Mouse (Mus musculus) MEL (cell line): ENCODE measurements around the gene Gm10300. TPM values are rescaled to one million over a fixed set of nuclear protein-coding genes. Genes with fewer than 3 reads are reported as not detected.

Experiments used
- DNase-seq: peaks from one replicate; pipeline ENCODE4 v3.0.0; 2011; ENCODE audit warnings: low read depth, low spot score
- H3K27ac ChIP-seq: 2 replicates; pipeline ENCODE4 v1.5.1; 2012; ENCODE audit warnings: low read depth, mild to moderate bottlenecking, control low read depth, low read length, moderate library complexity; ENCODE audit not compliant: control insufficient read depth
- H3K27me3 ChIP-seq, 2 experiments: fragments of 150-350 bp in 1 of 2; sonication (generic) in 1 of 2; 2 replicates each; pipeline ENCODE4 v1.6.1; 2012; ENCODE audit warnings: low read length in 2 of 2, mild to moderate bottlenecking in 2 of 2, improper control_type of control experiment in 1 of 2, moderate library complexity in 1 of 2; ENCODE audit not compliant: insufficient read depth in 2 of 2, control insufficient read depth in 1 of 2
- H3K36me3 ChIP-seq, 2 experiments: 2 replicates each; pipeline ENCODE4 v1.6.1; 2012 to 2014; ENCODE audit warnings: low read length in 2 of 2, improper control_type of control experiment in 1 of 2, inconsistent platforms in 1 of 2, mild to moderate bottlenecking in 1 of 2; ENCODE audit not compliant: insufficient read depth in 2 of 2, control insufficient read depth in 1 of 2
- H3K4me1 ChIP-seq, 2 experiments: fragments of 150-350 bp in 1 of 2; sonication (generic) in 1 of 2; 2 replicates each; pipeline ENCODE4 v1.6.1; 2012; ENCODE audit warnings: low read length in 2 of 2, improper control_type of control experiment in 1 of 2, mild to moderate bottlenecking in 1 of 2; ENCODE audit not compliant: insufficient read depth in 2 of 2, control insufficient read depth in 1 of 2
- H3K4me3 ChIP-seq, 2 experiments: fragments of 150-350 bp in 1 of 2; sonication (generic) in 1 of 2; 2 replicates each; pipeline ENCODE4 v1.5.1; 2012; ENCODE audit warnings: low read depth in 2 of 2, low read length in 2 of 2, mild to moderate bottlenecking in 2 of 2, moderate library complexity in 2 of 2, control low read depth in 1 of 2, improper control_type of control experiment in 1 of 2; ENCODE audit not compliant: control insufficient read depth in 1 of 2, insufficient read depth in 1 of 2
- H3K79me2 ChIP-seq: 2 replicates; pipeline ENCODE4 v1.6.1; 2012; ENCODE audit warnings: mild to moderate bottlenecking, low read length, moderate library complexity; ENCODE audit not compliant: control insufficient read depth, poor library complexity, insufficient read depth
- H3K9ac ChIP-seq: 2 replicates; pipeline ENCODE4 v1.6.1; 2012; ENCODE audit warnings: low read depth, mild to moderate bottlenecking, control low read depth, low read length, moderate library complexity; ENCODE audit not compliant: control insufficient read depth, poor library complexity, severe bottlenecking
- H3K9me3 ChIP-seq: fragments of 150-350 bp; sonication (generic); replicated peaks from 2 replicates; pipeline ENCODE4 v1.6.1; 2012; ENCODE audit warnings: mild to moderate bottlenecking, low read length, improper control_type of control experiment, moderate library complexity; ENCODE audit not compliant: insufficient read depth
- CHD1 ChIP-seq: IDR thresholded peaks from 2 replicates; pipeline ENCODE4 v1.6.1; 2012; ENCODE audit warnings: low read depth, mild to moderate bottlenecking, inconsistent platforms, low read length, improper control_type of control experiment
- CHD2 ChIP-seq: IDR thresholded peaks from 2 replicates; pipeline ENCODE4 v1.6.1; 2011; ENCODE audit warnings: low read length, improper control_type of control experiment
- CTCF ChIP-seq, 3 experiments: IDR thresholded peaks in 2 of 3; conservative IDR thresholded peaks in 1 of 3; 2 replicates each; pipeline ENCODE4 v1.5.1; 2011 to 2012; ENCODE audit warnings: low read length in 3 of 3, low read depth in 2 of 3, mild to moderate bottlenecking in 2 of 3, improper control_type of control experiment in 1 of 3, inconsistent platforms in 1 of 3, mixed read lengths in 1 of 3, moderate library complexity in 1 of 3; ENCODE audit not compliant: control insufficient read depth in 1 of 3, insufficient read depth in 1 of 3, poor library complexity in 1 of 3, severe bottlenecking in 1 of 3
- ETS1 ChIP-seq: IDR thresholded peaks from 2 replicates; pipeline ENCODE4 v1.6.1; 2012; ENCODE audit warnings: low read depth, mild to moderate bottlenecking, inconsistent platforms, low read length, improper control_type of control experiment, moderate library complexity
- GABPA ChIP-seq: IDR thresholded peaks from 2 replicates; pipeline ENCODE4 v1.6.1; 2012; ENCODE audit warnings: low read depth, mild to moderate bottlenecking, inconsistent platforms, low read length, improper control_type of control experiment, moderate library complexity
- GATA1 ChIP-seq: IDR thresholded peaks from 2 replicates; pipeline ENCODE4 v1.6.1; 2011; ENCODE audit warnings: low read depth, low read length, improper control_type of control experiment
- HCFC1 ChIP-seq: IDR thresholded peaks from 2 replicates; pipeline ENCODE4 v1.6.1; 2012; ENCODE audit warnings: low read depth, mild to moderate bottlenecking, inconsistent platforms, low read length, improper control_type of control experiment, moderate library complexity
- JUND ChIP-seq: IDR thresholded peaks from 2 replicates; pipeline ENCODE4 v1.6.1; 2011; ENCODE audit warnings: low read depth, mild to moderate bottlenecking, improper control_type of control experiment, low read length
- KAT2A ChIP-seq: conservative IDR thresholded peaks from 2 replicates; pipeline ENCODE4 v1.6.1; 2012; ENCODE audit warnings: low read depth, low read length, improper control_type of control experiment, inconsistent platforms
- MAX ChIP-seq: IDR thresholded peaks from 2 replicates; pipeline ENCODE4 v1.6.1; 2011; ENCODE audit warnings: low read length, improper control_type of control experiment
- MAZ ChIP-seq: IDR thresholded peaks from 2 replicates; pipeline ENCODE4 v1.6.1; 2012; ENCODE audit warnings: low read depth, mild to moderate bottlenecking, inconsistent platforms, low read length, improper control_type of control experiment
- MEF2A ChIP-seq: IDR thresholded peaks from 2 replicates; pipeline ENCODE4 v1.6.1; 2014; ENCODE audit warnings: low read depth, mild to moderate bottlenecking, inconsistent platforms, low read length, improper control_type of control experiment; ENCODE audit not compliant: poor library complexity, insufficient replicate concordance, severe bottlenecking; ENCODE audit errors: extremely low read depth
- MXI1 ChIP-seq: IDR thresholded peaks from 2 replicates; pipeline ENCODE4 v1.6.1; 2011; ENCODE audit warnings: mild to moderate bottlenecking, low read depth, low read length, improper control_type of control experiment
- MYB ChIP-seq: IDR thresholded peaks from 2 replicates; pipeline ENCODE4 v1.6.1; 2011; ENCODE audit warnings: mild to moderate bottlenecking, low read depth, low read length, improper control_type of control experiment
- NELFE ChIP-seq: IDR thresholded peaks from 2 replicates; pipeline ENCODE4 v1.6.1; 2011; ENCODE audit warnings: low read depth, low read length, improper control_type of control experiment
- NRF1 ChIP-seq: IDR thresholded peaks from 2 replicates; pipeline ENCODE4 v1.6.1; 2014; ENCODE audit warnings: low read depth, mild to moderate bottlenecking, inconsistent platforms, low read length, improper control_type of control experiment, moderate library complexity; ENCODE audit not compliant: poor library complexity, insufficient read depth, severe bottlenecking
- SIN3A ChIP-seq: IDR thresholded peaks from 2 replicates; pipeline ENCODE4 v1.6.1; 2012; ENCODE audit warnings: low read length, improper control_type of control experiment, inconsistent platforms
- TAL1 ChIP-seq: IDR thresholded peaks from 2 replicates; pipeline ENCODE4 v1.6.1; 2012; ENCODE audit warnings: mild to moderate bottlenecking, inconsistent platforms, low read length, moderate library complexity, mixed read lengths
- TBP ChIP-seq: IDR thresholded peaks from 2 replicates; pipeline ENCODE4 v1.8.0; 2011; ENCODE audit warnings: low read depth, low read length, improper control_type of control experiment
- TCF12 ChIP-seq: IDR thresholded peaks from 2 replicates; pipeline ENCODE4 v1.6.1; 2014; ENCODE audit warnings: low read depth, mild to moderate bottlenecking, inconsistent platforms, low read length, improper control_type of control experiment, moderate library complexity
- ZKSCAN1 ChIP-seq: IDR thresholded peaks from 2 replicates; pipeline ENCODE4 v1.6.1; 2012; ENCODE audit warnings: low read depth, mild to moderate bottlenecking, inconsistent platforms, low read length, improper control_type of control experiment, moderate library complexity
- polyA plus RNA-seq, 2 experiments: library from polyadenylated mRNA; stranded (reverse) in 1 of 2; unstranded in 1 of 2; fragments of >175 nt in 1 of 2; fragments of >200 nt in 1 of 2; gene quantifications; 2 replicates each; pipeline versions ENCODE4 v1.2.1 to v1.2.4; 2012; ENCODE audit warnings: low replicate concordance in 2 of 2, low read depth in 1 of 2; ENCODE audit not compliant: insufficient read length in 2 of 2, insufficient read depth in 1 of 2, missing spikeins in 1 of 2
- total RNA-seq: library from RNA; depleted of rRNA; stranded (reverse); fragments of 300-350 nt; gene quantifications from 2 replicates; pipeline ENCODE4 v1.2.3, GENCODE M21; 2012

Gene Gm10300
- total and polyA plus RNA-seq, 3 experiments: 0.18 to 0.46 TPM; not detected in 1

GRCm38 (mm10) chr4:132048995-132049404, 25.5 kb upstream of the Gm10300 start:
- no peaks in the 10 kb centered on the region for H3K27me3 ChIP-seq
- H3K79me2 ChIP-seq: peaks cover 34% of the 10 kb centered on the region
- TF ChIP-seq NELFE (peak; percentile 9; the same call in 1 of the 2 replicates), NRF1 (peak; percentile 78), HCFC1 (peak; percentile 43; the same call in 1 of the 2 replicates), MXI1 (peak; percentile 72), TAL1 (no peak), GATA1 (no peak), MAZ (peak; percentile 92), SIN3A (peak; percentile 61; the same call in 1 of the 2 replicates), ETS1 (peak; percentile 37; the same call in 1 of the 2 replicates)
- peak; percentile 92 for DNase-seq
- H3K36me3 ChIP-seq: peaks cover 0 to 3% of the 10 kb centered on the region in 2 experiments; a peak in 3 of 4 replicates
- H3K9me3 ChIP-seq: no peaks in the 10 kb centered on the region
- H3K9ac ChIP-seq: peak overlapping the region; percentile 82
- H3K4me3 ChIP-seq: peak overlapping the region; percentile 63 to 80
- peaks cover 3 to 4% of the 10 kb centered on the region in 2 experiments; a peak in 2 of 4 replicates for H3K4me1 ChIP-seq
- no peak overlapping the region for H3K27ac ChIP-seq

- Histone ChIP-seq H3K27me3 (no peaks in the 10 kb centered on the region), H3K9ac (no peak overlapping the region; the same call in 1 of the 2 replicates), H3K27ac (no peak overlapping the region), H3K36me3 (peaks cover 0 to 3% of the 10 kb centered on the region in 2 experiments; a peak in 3 of 4 replicates), H3K4me1 (peaks cover 3 to 4% of the 10 kb centered on the region in 2 experiments; a peak in 2 of 4 replicates), H3K4me3 (no peak overlapping the region), H3K9me3 (no peaks in the 10 kb centered on the region), H3K79me2 (peaks cover 29% of the 10 kb centered on the region)
- peak; percentile 29 for DNase-seq
- no peak for TF ChIP-seq CTCF (IDR thresholded peaks at IDR 0.05 in 2 of 3, conservative IDR thresholded peaks at IDR 0.05 in 1 of 3; ENCODE audit: control insufficient read depth in 1 of 3, insufficient read depth in 1 of 3, low read depth in 2 of 3, low read length in 3 of 3, poor library complexity in 1 of 3, severe bottlenecking in 1 of 3)
- no peak for TF ChIP-seq KAT2A
- TF ChIP-seq MEF2A: no peak
- no peak for TF ChIP-seq JUND
- TF ChIP-seq CHD1: no peak
- no peak for TF ChIP-seq GABPA
- no peak for TF ChIP-seq CHD2
- TF ChIP-seq MAX: no peak
- no peak for TF ChIP-seq MYB
- no peak for TF ChIP-seq TCF12
- no peak for TF ChIP-seq TBP
- TF ChIP-seq ZKSCAN1: no peak
- no peak for TF ChIP-seq MAZ
Measured at GRCm38 (mm10) chr4:132049549-132050200, 24.8 kb upstream of the Gm10300 start.
